Mouse (Mus musculus) CH12.LX (cell line): ENCODE results near the gene Akap7. TPM values are rescaled to one million over a fixed set of nuclear protein-coding genes. Genes with fewer than 3 reads are reported as not detected.

Source experiments
- DNase-seq: peaks from one replicate; pipeline ENCODE4 v3.0.0-alpha.2; 2013; ENCODE audit errors: extremely low read depth
- H3K27ac ChIP-seq: 2 replicates; pipeline ENCODE4 v1.5.1; 2012; ENCODE audit warnings: low read depth, mild to moderate bottlenecking, control low read depth, moderate library complexity; ENCODE audit not compliant: insufficient read depth
- H3K27me3 ChIP-seq: replicated peaks from 2 replicates; pipeline ENCODE3; 2012; ENCODE audit warnings: inconsistent platforms
- H3K36me3 ChIP-seq, 2 experiments: replicated peaks in 1 of 2; 2 replicates each; pipeline versions ENCODE3 to v1.6.1; 2012; ENCODE audit warnings: inconsistent platforms in 1 of 2, low read length in 1 of 2, mild to moderate bottlenecking in 1 of 2, mixed read lengths in 1 of 2, moderate library complexity in 1 of 2; ENCODE audit not compliant: control insufficient read depth in 1 of 2, insufficient read depth in 1 of 2
- H3K4me1 ChIP-seq, 2 experiments: 2 replicates each; pipeline ENCODE4 v1.6.1; 2012; ENCODE audit warnings: inconsistent platforms in 1 of 2, moderate library complexity in 1 of 2; ENCODE audit not compliant: insufficient read depth in 2 of 2, control insufficient read depth in 1 of 2
- H3K4me2 ChIP-seq: 2 replicates; pipeline ENCODE4 v1.6.1; 2012; ENCODE audit warnings: low read depth, mild to moderate bottlenecking, control low read depth; ENCODE audit not compliant: poor library complexity, insufficient read depth, severe bottlenecking
- H3K4me3 ChIP-seq, 3 experiments: fragments of 150-350 bp in 1 of 3; sonication (generic) in 1 of 3; replicated peaks in 1 of 3; 2 replicates each; pipeline versions ENCODE3 to v1.5.1; 2011 to 2012; ENCODE audit warnings: low read depth in 2 of 3, low read length in 2 of 3, mild to moderate bottlenecking in 2 of 3, moderate library complexity in 2 of 3, control low read depth in 1 of 3, improper control_type of control experiment in 1 of 3, inconsistent platforms in 1 of 3, mixed read lengths in 1 of 3; ENCODE audit not compliant: poor library complexity in 1 of 3
- H3K79me2 ChIP-seq: replicated peaks from 2 replicates; pipeline ENCODE4 v1.6.1; 2012; ENCODE audit warnings: mild to moderate bottlenecking, moderate library complexity; ENCODE audit not compliant: control insufficient read depth, poor library complexity, insufficient read depth, severe bottlenecking; ENCODE audit errors: extremely low read depth
- H3K9ac ChIP-seq: 2 replicates; pipeline ENCODE4 v1.6.1; 2012; ENCODE audit warnings: low read depth, mild to moderate bottlenecking, control low read depth, moderate library complexity; ENCODE audit not compliant: insufficient read depth
- H3K9me3 ChIP-seq: replicated peaks from 2 replicates; pipeline ENCODE3; 2012; ENCODE audit warnings: low read length, inconsistent platforms, mixed read lengths
- BHLHE40 ChIP-seq: IDR thresholded peaks from 2 replicates; pipeline ENCODE4 v1.6.1; 2011; ENCODE audit warnings: mild to moderate bottlenecking, low read depth, low read length, improper control_type of control experiment
- CHD2 ChIP-seq: IDR thresholded peaks from 2 replicates; pipeline ENCODE4 v1.6.1; 2011; ENCODE audit warnings: low read length, improper control_type of control experiment
- ELF1 ChIP-seq: IDR thresholded peaks from 2 replicates; pipeline ENCODE4 v1.6.1; 2014; ENCODE audit warnings: low read depth, mild to moderate bottlenecking, inconsistent platforms, low read length, improper control_type of control experiment
- EP300 ChIP-seq: IDR thresholded peaks from 2 replicates; pipeline ENCODE4 v1.6.1; 2011; ENCODE audit warnings: low read length, improper control_type of control experiment
- ETS1 ChIP-seq: conservative IDR thresholded peaks from 2 replicates; pipeline ENCODE4 v1.6.1; 2012; ENCODE audit warnings: low read depth, mild to moderate bottlenecking, inconsistent platforms, low read length, improper control_type of control experiment, moderate library complexity
- GABPA ChIP-seq: IDR thresholded peaks from 2 replicates; pipeline ENCODE4 v1.6.1; 2012; ENCODE audit warnings: low read depth, low read length, improper control_type of control experiment, inconsistent platforms; ENCODE audit not compliant: insufficient replicate concordance
- JUND ChIP-seq: conservative IDR thresholded peaks from 2 replicates; pipeline ENCODE4 v1.6.1; 2011; ENCODE audit warnings: low read depth, low read length, improper control_type of control experiment
- KAT2A ChIP-seq: IDR thresholded peaks from 2 replicates; pipeline ENCODE4 v1.6.1; 2012; ENCODE audit warnings: low read length, improper control_type of control experiment, inconsistent platforms; ENCODE audit not compliant: insufficient replicate concordance
- MAX ChIP-seq: IDR thresholded peaks from 2 replicates; pipeline ENCODE4 v1.6.1; 2011; ENCODE audit warnings: low read length, improper control_type of control experiment
- MEF2A ChIP-seq: IDR thresholded peaks from 2 replicates; pipeline ENCODE4 v1.6.1; 2014; ENCODE audit warnings: low read depth, mild to moderate bottlenecking, inconsistent platforms, low read length, improper control_type of control experiment, borderline replicate concordance
- MXI1 ChIP-seq: IDR thresholded peaks from 2 replicates; pipeline ENCODE4 v1.6.1; 2011; ENCODE audit warnings: mild to moderate bottlenecking, low read depth, low read length, improper control_type of control experiment
- MYC ChIP-seq: IDR thresholded peaks from 2 replicates; pipeline ENCODE4 v1.6.1; 2011; ENCODE audit warnings: low read depth, mild to moderate bottlenecking, improper control_type of control experiment, low read length
- RAD21 ChIP-seq: IDR thresholded peaks from 2 replicates; pipeline ENCODE4 v1.6.1; 2011; ENCODE audit warnings: low read depth, mild to moderate bottlenecking, low read length, improper control_type of control experiment, moderate library complexity
- RCOR1 ChIP-seq: conservative IDR thresholded peaks from 2 replicates; pipeline ENCODE4 v1.6.1; 2012; ENCODE audit warnings: low read depth, mild to moderate bottlenecking, inconsistent platforms, low read length, improper control_type of control experiment
- UBTF ChIP-seq: IDR thresholded peaks from 2 replicates; pipeline ENCODE4 v1.6.1; 2012; ENCODE audit warnings: low read depth, mild to moderate bottlenecking, inconsistent platforms, low read length, improper control_type of control experiment, moderate library complexity
- USF1 ChIP-seq: IDR thresholded peaks from 2 replicates; pipeline ENCODE4 v1.6.1; 2014; ENCODE audit warnings: low read depth, mild to moderate bottlenecking, inconsistent platforms, low read length, improper control_type of control experiment
- USF2 ChIP-seq: conservative IDR thresholded peaks from 2 replicates; pipeline ENCODE4 v1.6.1; 2011; ENCODE audit warnings: low read depth, low read length, improper control_type of control experiment
- ZC3H11A ChIP-seq: IDR thresholded peaks from 2 replicates; pipeline ENCODE4 v1.6.1; 2012; ENCODE audit warnings: low read depth, mild to moderate bottlenecking, inconsistent platforms, low read length, improper control_type of control experiment
- ZMIZ1 ChIP-seq: IDR thresholded peaks from 2 replicates; pipeline ENCODE4 v1.6.1; 2012; ENCODE audit warnings: low read depth, mild to moderate bottlenecking, inconsistent platforms, low read length, improper control_type of control experiment
- ZNF384 ChIP-seq: IDR thresholded peaks from 2 replicates; pipeline ENCODE4 v1.6.1; 2012; ENCODE audit warnings: low read depth, low read length, improper control_type of control experiment, inconsistent platforms
- dilution Hi-C: fragments of 300-500 bp; cut with MboI; formaldehyde crosslinking; loops from 2 replicates; pipeline ENCODE4 v1.14.3; 2020; ENCODE audit warnings: low sequenced_read_pairs; ENCODE audit not compliant: extremely low pct_unique_long_range_greater_than_20kb, extremely low pct_ligation_motif_present
- in situ Hi-C: fragments of 300-500 bp; cut with MboI; formaldehyde crosslinking; loops from 3 replicates; pipeline ENCODE4 v1.14.3; 2019; ENCODE audit warnings: low sequenced_read_pairs, low pct_ligation_motif_present, low pct_unique_long_range_greater_than_20kb, mixed read lengths
- polyA plus RNA-seq: library from polyadenylated mRNA; unstranded; fragments of >175 nt; gene quantifications from 2 replicates; pipeline ENCODE4 v1.2.1, GENCODE M21; 2012; ENCODE audit warnings: low read depth; ENCODE audit not compliant: insufficient read length
- total RNA-seq, 2 experiments: library from RNA; depleted of rRNA; stranded (reverse); fragments of 300-350 nt in 1 of 2; fragments of >200 nt in 1 of 2; gene quantifications; 2 replicates each; pipeline ENCODE4 v1.2.3; 2012 to 2014

The Akap7 gene
- total RNA-seq (2012; rRNA removed) (3.1 and 6.2 TPM in 2 replicates), total RNA-seq (2014; rRNA removed) (11.1 and 12.1 TPM in 2 replicates), polyA plus RNA-seq (6.7 and 7.1 TPM in 2 replicates)

DNA sequence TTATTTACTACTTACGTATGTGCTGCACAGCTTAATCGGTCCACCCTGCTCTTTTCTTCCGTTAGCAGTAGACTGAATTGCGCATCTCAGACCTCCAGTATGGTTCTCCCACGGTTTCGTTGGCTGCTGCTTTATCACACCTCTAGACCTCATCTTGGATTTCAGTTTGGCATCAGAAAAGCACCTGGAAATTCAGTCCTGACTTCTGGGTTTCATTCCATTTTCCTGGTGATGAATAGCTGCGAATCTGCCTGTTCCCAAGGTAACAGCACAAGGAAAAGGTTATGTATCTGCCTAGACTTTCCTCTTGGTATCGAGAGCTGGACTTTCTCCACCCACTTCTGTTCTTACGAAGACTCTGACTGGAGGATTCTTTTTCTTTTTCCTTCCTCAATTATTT, at the start of gene Akap7:
TSS of gene Akap7 (minus strand) at position 101 of the 400 bp plus-strand sequence.
- no peak for DNase-seq
- Histone ChIP-seq H3K36me3 (no peaks in the 10 kb centered on the region), H3K27ac (no peak within 1 kb of the TSS), H3K27me3 (no peaks in the 10 kb centered on the region), H3K4me1 (peaks cover 8 to 28% of the 10 kb centered on the region in 2 experiments), H3K4me3 (no peak within 1 kb of the TSS), H3K79me2 (no peaks in the 10 kb centered on the region), H3K4me2 (no peak within 1 kb of the TSS), H3K9ac (no peak within 1 kb of the TSS), H3K9me3 (no peaks in the 10 kb centered on the region)
- TF ChIP-seq ZMIZ1 (no peak), USF1 (no peak), UBTF (no peak), MXI1 (no peak), JUND (no peak), USF2 (no peak), MAX (no peak), BHLHE40 (no peak), ZC3H11A (no peak), CHD2 (no peak), MYC (no peak), RAD21 (no peak)
- dilution Hi-C loops: no loop called here
- in situ Hi-C loops: no loop called here

DNA sequence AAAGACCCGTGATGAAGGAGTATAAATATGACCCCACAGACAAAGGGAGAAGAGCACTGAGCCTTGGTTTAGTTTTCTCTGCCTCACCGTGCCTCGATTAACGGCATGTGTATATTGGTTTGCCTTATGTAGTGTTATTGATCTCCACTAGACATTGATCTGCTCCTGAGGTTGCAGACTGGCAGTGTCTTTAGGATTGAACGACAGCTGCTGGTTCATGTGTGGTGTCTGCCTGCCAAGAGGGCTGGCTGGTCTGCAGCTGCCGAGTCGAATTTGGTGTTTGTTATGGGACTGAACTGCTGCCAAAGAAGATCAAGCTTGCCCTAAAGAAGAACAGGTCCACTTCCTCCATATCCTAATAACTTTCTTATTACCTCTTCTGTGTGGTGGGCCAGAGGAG, 46.7 kb upstream of the Akap7 start:
- dilution Hi-C loops (no loop called here), in situ Hi-C loops (no loop called here)
- no peak overlapping the region for H3K27ac ChIP-seq
- TF ChIP-seq KAT2A: no peak
- H3K4me2 ChIP-seq: no peak overlapping the region
- H3K4me1 ChIP-seq: peaks cover 0 to 2% of the 10 kb centered on the region in 2 experiments; a peak in 1 of 4 replicates
- H3K9ac ChIP-seq: no peak overlapping the region
- no peaks in the 10 kb centered on the region for H3K79me2 ChIP-seq
- H3K36me3 ChIP-seq: no peaks in the 10 kb centered on the region
- no peaks in the 10 kb centered on the region for H3K27me3 ChIP-seq
- H3K9me3 ChIP-seq: peaks cover 6% of the 10 kb centered on the region
- no peak overlapping the region for H3K4me3 ChIP-seq
- DNase-seq: no peak

DNA sequence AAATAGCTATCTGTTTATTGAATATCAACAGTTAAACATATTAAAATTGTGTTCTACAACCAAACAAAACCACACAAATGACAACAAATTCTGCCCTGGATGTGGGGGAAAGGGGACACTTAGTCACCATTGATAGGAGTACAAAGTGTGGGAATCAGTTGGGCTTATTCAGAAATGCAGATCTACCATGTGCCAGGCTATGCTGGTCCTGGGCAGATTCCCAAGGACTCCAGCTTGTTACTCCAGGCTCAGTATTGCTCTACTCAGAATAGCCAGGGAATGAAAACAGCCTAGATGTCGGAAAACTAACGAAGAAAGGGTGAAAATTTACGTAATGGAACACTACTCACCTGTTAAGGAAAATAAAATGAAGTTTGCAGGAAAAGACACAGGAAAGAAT, 46.3 kb upstream of the Akap7 start:
- Histone ChIP-seq H3K4me2 (no peak overlapping the region), H3K27me3 (no peaks in the 10 kb centered on the region), H3K4me1 (no peaks in the 10 kb centered on the region), H3K4me3 (no peak overlapping the region), H3K79me2 (no peaks in the 10 kb centered on the region), H3K36me3 (no peaks in the 10 kb centered on the region), H3K9ac (no peak overlapping the region), H3K9me3 (peaks cover 6% of the 10 kb centered on the region), H3K27ac (no peak overlapping the region)
- in situ Hi-C loops: no loop called here
- TF ChIP-seq ELF1 (no peak), ZNF384 (no peak), RCOR1 (no peak), GABPA (no peak), MXI1 (no peak), MYC (no peak), MEF2A (no peak), MAX (no peak), JUND (no peak), EP300 (no peak), ETS1 (no peak), KAT2A (no peak)
- dilution Hi-C loops: no loop called here
- DNase-seq: no peak
